Mouse (Mus musculus) embryonic facial prominence, embryonic 15.5 days (tissue): Measurements from ENCODE around the gene Golga5. TPM values are rescaled to one million over a fixed set of nuclear protein-coding genes. Genes with fewer than 3 reads are reported as not detected.

Experiments used
- ATAC-seq: fragments of 200-750 bp; cut with Nextera tagmentation; 2 replicates; pipeline ENCODE4 v1.8.0; 2017; ENCODE audit warnings: low read depth, moderate TSS enrichment; ENCODE audit not compliant: insufficient number of reproducible peaks, low FRiP score, low TSS enrichment
- H3K27ac ChIP-seq: fragments of 300-500 bp; sonication (generic); replicated peaks from 2 replicates; pipeline ENCODE4 v1.5.1; 2015; ENCODE audit warnings: mild to moderate bottlenecking, inconsistent platforms
- H3K27me3 ChIP-seq: fragments of 300-500 bp; sonication (generic); 2 replicates; pipeline ENCODE4 v1.6.1; 2015; ENCODE audit warnings: inconsistent platforms
- H3K36me3 ChIP-seq: fragments of 300-500 bp; sonication (generic); 2 replicates; pipeline ENCODE4 v1.6.1; 2015; ENCODE audit warnings: mild to moderate bottlenecking, inconsistent platforms
- H3K4me1 ChIP-seq: fragments of 300-500 bp; sonication (generic); 2 replicates; pipeline ENCODE4 v1.6.1; 2015; ENCODE audit warnings: inconsistent platforms
- H3K4me2 ChIP-seq: fragments of 300-500 bp; sonication (generic); replicated peaks from 2 replicates; pipeline ENCODE4 v1.6.1; 2015; ENCODE audit warnings: mild to moderate bottlenecking, inconsistent platforms
- H3K4me3 ChIP-seq: fragments of 300-500 bp; sonication (generic); replicated peaks from 2 replicates; pipeline ENCODE4 v1.5.1; 2015; ENCODE audit warnings: mild to moderate bottlenecking, inconsistent platforms
- H3K9ac ChIP-seq: fragments of 300-500 bp; sonication (generic); 2 replicates; pipeline ENCODE4 v1.6.1; 2015; ENCODE audit warnings: inconsistent platforms
- H3K9me3 ChIP-seq: fragments of 300-500 bp; sonication (generic); replicated peaks from 2 replicates; pipeline ENCODE4 v1.6.1; 2016; ENCODE audit warnings: inconsistent platforms
- WGBS: fragments of 180-500 bp; shearing (Covaris S2); methylation state at CpG from one replicate; pipeline ENCODE4 v1.1.7; 2015; 5-methylcytosine and 5-hydroxymethylcytosine counted together
- polyA plus RNA-seq: library from polyadenylated mRNA; unstranded; fragments of >200 nt; fragmentation: Nextera tagmentation; extraction: Ambion mirVana; gene quantifications from 2 replicates; pipeline ENCODE4 v1.2.1, GENCODE M21; 2015

Golga5 gene
- polyA plus RNA-seq, 1 experiment from 2014 or later, result 40.9 TPM

DNA sequence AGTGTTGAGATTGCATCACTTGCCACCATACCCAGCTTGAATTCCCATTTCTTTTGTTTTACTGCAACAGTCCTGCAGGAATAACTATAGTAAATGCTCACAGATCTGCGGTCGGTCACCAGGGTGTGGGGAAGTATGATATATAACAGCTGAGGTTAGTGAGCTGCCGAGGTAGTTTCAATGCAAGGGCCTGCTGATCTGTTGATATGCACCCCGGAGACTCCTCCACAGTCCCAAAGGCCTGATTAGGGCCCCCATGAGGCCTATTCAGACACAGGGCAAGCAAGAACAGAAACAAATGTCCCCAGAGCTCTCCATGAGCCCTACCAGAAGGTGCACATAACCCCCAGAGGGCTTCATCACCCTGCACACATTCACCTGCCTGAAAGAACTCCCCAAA is 38.7 kb upstream of the Golga5 start:
- WGBS, result 89% methylated on average over 4 of the region's 4 CpGs
- H3K27me3 ChIP-seq, result no peaks in the 10 kb centered on the region
- no peak overlapping the region for H3K4me2 ChIP-seq
- no peak overlapping the region for H3K4me3 ChIP-seq
- H3K9ac ChIP-seq, result no peak overlapping the region
- H3K36me3 ChIP-seq, result no peaks in the 10 kb centered on the region
- no peak overlapping the region for H3K27ac ChIP-seq
- H3K4me1 ChIP-seq, result peaks cover 6% of the 10 kb centered on the region; the same call in 1 of the 2 replicates
- ATAC-seq, result no peak
- H3K9me3 ChIP-seq, result no peaks in the 10 kb centered on the region

DNA sequence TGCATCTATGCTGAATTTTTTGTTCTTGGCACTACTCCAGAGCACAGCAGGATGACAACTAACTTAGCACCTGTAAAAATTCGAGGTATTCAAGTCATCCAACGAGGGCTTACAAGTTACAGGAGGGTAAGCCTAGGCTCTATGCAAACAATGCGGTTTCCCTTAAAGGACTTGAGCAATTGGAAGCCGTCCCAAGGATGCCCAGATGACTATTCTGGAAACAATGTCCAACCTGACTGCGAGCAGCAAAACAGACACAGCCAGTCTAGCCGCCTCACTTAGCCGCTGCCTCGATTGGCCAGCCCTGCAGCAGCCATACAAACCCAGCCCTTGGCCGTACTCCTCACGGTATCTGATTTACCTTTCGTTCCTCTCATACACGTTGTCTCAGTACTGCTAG is 36.7 kb upstream of the Golga5 start:
- no peak overlapping the region for H3K4me3 ChIP-seq
- no peaks in the 10 kb centered on the region for H3K27me3 ChIP-seq
- H3K9ac ChIP-seq, result no peak overlapping the region
- H3K4me1 ChIP-seq, result peaks cover 6% of the 10 kb centered on the region; the same call in 1 of the 2 replicates
- no peak overlapping the region for H3K27ac ChIP-seq
- no peaks in the 10 kb centered on the region for H3K9me3 ChIP-seq
- WGBS, result 64% methylated on average over 12 of the region's 12 CpGs
- no peaks in the 10 kb centered on the region for H3K36me3 ChIP-seq
- ATAC-seq, result 0 out of 2 replicates have a peak, but pooled peaks have one; percentile 29
- no peak overlapping the region for H3K4me2 ChIP-seq

DNA sequence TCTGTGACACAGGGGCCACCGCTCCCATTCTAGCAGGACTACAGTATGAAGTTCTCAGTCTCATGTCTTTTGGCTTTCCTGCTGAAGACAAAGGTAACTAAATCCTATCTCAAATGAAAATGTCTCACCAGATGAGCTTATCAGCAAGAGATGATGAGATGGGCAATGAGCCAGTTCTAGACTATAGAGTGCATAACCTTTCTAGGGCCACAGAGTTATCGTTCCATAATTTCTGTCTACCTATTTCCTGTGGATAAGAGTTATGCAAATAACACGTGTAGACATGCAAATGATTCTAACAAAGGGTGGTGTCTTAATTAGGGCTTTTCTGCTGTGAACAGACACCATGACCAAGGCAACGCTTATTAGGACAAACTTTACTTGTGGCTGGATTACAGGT is 34.8 kb upstream of the Golga5 start:
- 86% methylated on average over 4 of the region's 4 CpGs for WGBS
- no peaks in the 10 kb centered on the region for H3K9me3 ChIP-seq
- no peak overlapping the region for H3K4me3 ChIP-seq
- peaks cover 18% of the 10 kb centered on the region; the same call in 1 of the 2 replicates for H3K4me1 ChIP-seq
- H3K36me3 ChIP-seq, result no peaks in the 10 kb centered on the region
- no peak for ATAC-seq
- H3K27ac ChIP-seq, result no peak overlapping the region
- H3K4me2 ChIP-seq, result no peak overlapping the region
- H3K27me3 ChIP-seq, result no peaks in the 10 kb centered on the region
- H3K9ac ChIP-seq, result no peak overlapping the region

- Histone ChIP-seq H3K4me3 (no peak overlapping the region), H3K4me1 (peaks cover 16% of the 10 kb centered on the region; the same call in 1 of the 2 replicates), H3K9ac (no peak overlapping the region), H3K9me3 (no peaks in the 10 kb centered on the region), H3K27me3 (no peaks in the 10 kb centered on the region), H3K4me2 (no peak overlapping the region), H3K36me3 (no peaks in the 10 kb centered on the region), H3K27ac (peak overlapping the region; percentile 34; the same call in 1 of the 2 replicates)
- 47% methylated on average over 10 of the region's 10 CpGs for WGBS
- ATAC-seq, result no peak
Observed at GRCm38 (mm10) chr12:102436939-102437526, 31.9 kb upstream of the Golga5 start.

GRCm38 (mm10) chr12:102437952-102438351 is 31.0 kb upstream of the Golga5 start:
- H3K27ac ChIP-seq, result no peak overlapping the region
- ATAC-seq, result no peak
- H3K9me3 ChIP-seq, result no peaks in the 10 kb centered on the region
- H3K4me1 ChIP-seq, result peaks cover 12% of the 10 kb centered on the region; the same call in 1 of the 2 replicates
- H3K4me3 ChIP-seq, result peak overlapping the region; percentile 62; the same call in 1 of the 2 replicates
- no peaks in the 10 kb centered on the region for H3K36me3 ChIP-seq
- WGBS, result 63% methylated on average over 5 of the region's 5 CpGs
- H3K9ac ChIP-seq, result no peak overlapping the region
- no peak overlapping the region for H3K4me2 ChIP-seq
- no peaks in the 10 kb centered on the region for H3K27me3 ChIP-seq

GRCm38 (mm10) chr12:102438983-102439631 is 29.8 kb upstream of the Golga5 start:
- H3K27ac ChIP-seq, result peak overlapping the region; percentile 79
- H3K4me1 ChIP-seq, result peaks cover 12% of the 10 kb centered on the region; the same call in 1 of the 2 replicates
- peak; percentile 22; the same call in 1 of the 2 replicates for ATAC-seq
- no peaks in the 10 kb centered on the region for H3K9me3 ChIP-seq
- H3K36me3 ChIP-seq, result no peaks in the 10 kb centered on the region
- H3K9ac ChIP-seq, result peak overlapping the region; percentile 43
- H3K4me2 ChIP-seq, result peak overlapping the region; percentile 62
- H3K27me3 ChIP-seq, result no peaks in the 10 kb centered on the region
- H3K4me3 ChIP-seq, result peak overlapping the region; percentile 62
- WGBS, result 1% methylated on average over 20 of the region's 20 CpGs

DNA sequence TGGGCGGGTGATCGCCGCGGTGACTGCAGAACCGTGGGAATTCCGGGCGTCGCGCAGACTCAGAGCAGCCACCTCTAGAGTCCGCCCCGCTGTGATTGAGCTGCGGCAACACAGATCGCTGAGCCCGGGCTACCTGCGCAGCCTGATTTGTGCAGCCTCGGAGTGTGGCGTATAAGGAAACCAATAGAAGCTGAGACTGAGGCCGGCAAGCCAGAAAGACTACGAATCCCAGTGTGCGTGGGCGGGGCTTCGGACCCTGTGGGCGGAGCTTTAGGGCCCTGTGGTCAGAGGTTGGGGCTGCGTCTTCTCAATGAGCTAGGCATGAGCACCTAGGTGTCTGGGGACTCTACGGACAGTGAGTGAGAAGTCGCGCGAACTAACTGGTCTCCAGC is 29.3 kb upstream of the Golga5 start, which contains the start of gene Lgmn:
Gene Lgmn, minus strand, starts transcription at position 182 of the 392 bp plus-strand sequence.
- H3K4me2 ChIP-seq, result peak within 1 kb of the TSS; percentile 62
- no peaks in the 10 kb centered on the region for H3K36me3 ChIP-seq
- no peaks in the 10 kb centered on the region for H3K9me3 ChIP-seq
- H3K27ac ChIP-seq, result peak within 1 kb of the TSS; percentile 79
- H3K27me3 ChIP-seq, result no peaks in the 10 kb centered on the region
- peak; percentile 99 for ATAC-seq
- under 1% methylated on average over 28 of the region's 28 CpGs for WGBS
- H3K9ac ChIP-seq, result peak within 1 kb of the TSS; percentile 43
- peak within 1 kb of the TSS; percentile 62 for H3K4me3 ChIP-seq
- H3K4me1 ChIP-seq, result peaks cover 12% of the 10 kb centered on the region; the same call in 1 of the 2 replicates

GRCm38 (mm10) chr12:102440551-102440950 is 28.4 kb upstream of the Golga5 start:
- no peak for ATAC-seq
- Histone ChIP-seq H3K27ac (no peak overlapping the region), H3K36me3 (no peaks in the 10 kb centered on the region), H3K4me2 (no peak overlapping the region), H3K9me3 (no peaks in the 10 kb centered on the region), H3K4me1 (peaks cover 12% of the 10 kb centered on the region; the same call in 1 of the 2 replicates), H3K9ac (no peak overlapping the region), H3K4me3 (no peak overlapping the region), H3K27me3 (no peaks in the 10 kb centered on the region)
- WGBS, result 81% methylated on average over 7 of the region's 7 CpGs

GRCm38 (mm10) chr12:102441141-102441540 is 27.8 kb upstream of the Golga5 start:
- Histone ChIP-seq H3K4me2 (no peak overlapping the region), H3K9ac (no peak overlapping the region), H3K4me1 (peaks cover 12% of the 10 kb centered on the region; the same call in 1 of the 2 replicates), H3K36me3 (no peaks in the 10 kb centered on the region), H3K9me3 (no peaks in the 10 kb centered on the region), H3K27ac (no peak overlapping the region), H3K4me3 (no peak overlapping the region), H3K27me3 (no peaks in the 10 kb centered on the region)
- 58% methylated on average over 6 of the region's 6 CpGs for WGBS
- ATAC-seq, result no peak

DNA sequence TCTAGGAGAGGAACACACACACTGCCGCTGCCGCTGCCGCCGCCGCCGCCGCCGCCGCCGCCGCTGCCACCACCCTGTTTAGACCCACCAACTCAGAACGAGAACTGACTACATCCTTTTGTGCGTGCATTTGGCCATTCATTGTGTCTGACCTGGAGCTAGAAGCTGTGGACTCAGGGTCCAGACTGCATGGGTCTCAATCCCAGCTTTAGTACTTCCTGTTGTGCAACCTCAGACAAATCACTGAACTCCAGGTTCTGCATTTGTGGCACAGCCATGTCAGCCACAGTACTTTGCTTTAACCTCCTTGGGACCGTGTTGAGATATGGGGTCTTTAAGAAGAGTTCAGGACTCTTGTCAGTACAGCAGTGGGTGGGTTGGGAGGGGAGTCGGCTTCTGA is 26.3 kb upstream of the Golga5 start:
- ATAC-seq, result no peak
- Histone ChIP-seq H3K27me3 (no peaks in the 10 kb centered on the region), H3K36me3 (no peaks in the 10 kb centered on the region), H3K27ac (no peak overlapping the region), H3K9me3 (no peaks in the 10 kb centered on the region), H3K4me2 (no peak overlapping the region), H3K4me1 (peaks cover 12% of the 10 kb centered on the region; the same call in 1 of the 2 replicates), H3K4me3 (no peak overlapping the region), H3K9ac (no peak overlapping the region)
- WGBS, result 86% methylated on average over 15 of the region's 15 CpGs

DNA sequence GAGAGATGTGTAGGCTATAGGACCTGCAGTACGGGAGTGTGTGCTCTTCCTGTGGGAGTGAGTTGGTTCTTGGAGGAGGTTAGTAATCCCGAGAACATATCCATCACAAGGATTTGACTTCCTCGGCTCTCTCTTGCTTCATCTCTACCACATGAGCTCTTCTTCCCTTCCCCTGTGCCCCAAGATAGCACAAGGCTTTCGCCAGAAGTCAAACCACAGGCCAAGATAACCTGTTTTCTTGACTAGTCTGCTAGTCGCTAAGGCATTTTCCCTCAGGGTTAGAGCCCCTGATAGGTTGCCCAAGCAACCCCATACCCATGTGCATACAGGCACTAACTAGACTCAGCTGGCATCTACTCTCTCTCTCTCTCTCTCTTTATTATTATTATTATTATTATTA is 25.3 kb upstream of the Golga5 start:
- H3K9ac ChIP-seq, result no peak overlapping the region
- H3K9me3 ChIP-seq, result no peaks in the 10 kb centered on the region
- WGBS, result 67% methylated on average over 5 of the region's 5 CpGs
- peaks cover 4% of the 10 kb centered on the region; the same call in 1 of the 2 replicates for H3K4me1 ChIP-seq
- ATAC-seq, result no peak
- H3K27me3 ChIP-seq, result no peaks in the 10 kb centered on the region
- H3K27ac ChIP-seq, result no peak overlapping the region
- H3K36me3 ChIP-seq, result no peaks in the 10 kb centered on the region
- no peak overlapping the region for H3K4me3 ChIP-seq
- H3K4me2 ChIP-seq, result no peak overlapping the region
